Mouse (Mus musculus) neural tube, embryonic 12.5 days (tissue): ENCODE measurements around the gene Osbpl5. TPM values are rescaled to one million over a fixed set of nuclear protein-coding genes. Genes with fewer than 3 reads are reported as not detected.

Experiments used
- ATAC-seq: fragments of 200-750 bp; cut with Nextera tagmentation; 2 replicates; pipeline ENCODE4 v1.8.0; 2017; ENCODE audit warnings: low read depth, mild to moderate bottlenecking, moderate TSS enrichment, moderate library complexity; ENCODE audit not compliant: low FRiP score
- H3K27ac ChIP-seq: fragments of 300-500 bp; sonication (generic); 2 replicates; pipeline ENCODE4 v1.5.1; 2016
- H3K27me3 ChIP-seq: fragments of 300-500 bp; sonication (generic); replicated peaks from 2 replicates; pipeline ENCODE4 v1.6.1; 2016; ENCODE audit warnings: mild to moderate bottlenecking
- H3K36me3 ChIP-seq: fragments of 300-500 bp; sonication (generic); 2 replicates; pipeline ENCODE4 v1.6.1; 2016; ENCODE audit warnings: mild to moderate bottlenecking
- H3K4me1 ChIP-seq: fragments of 300-500 bp; sonication (generic); 2 replicates; pipeline ENCODE4 v1.6.1; 2016
- H3K4me2 ChIP-seq: fragments of 300-500 bp; sonication (generic); replicated peaks from 2 replicates; pipeline ENCODE4 v1.6.1; 2016; ENCODE audit warnings: mild to moderate bottlenecking
- H3K4me3 ChIP-seq: fragments of 300-500 bp; sonication (generic); 2 replicates; pipeline ENCODE4 v1.5.1; 2016
- H3K9ac ChIP-seq: fragments of 300-500 bp; sonication (generic); 2 replicates; pipeline ENCODE4 v1.6.1; 2016; ENCODE audit warnings: mild to moderate bottlenecking
- H3K9me3 ChIP-seq: fragments of 300-500 bp; sonication (generic); 2 replicates; pipeline ENCODE4 v1.6.1; 2016; ENCODE audit warnings: mild to moderate bottlenecking
- WGBS: fragments of 180-500 bp; shearing (Covaris S2); methylation state at CpG from one replicate; pipeline ENCODE4 v1.1.7; 2016; 5-methylcytosine and 5-hydroxymethylcytosine counted together
- polyA plus RNA-seq: library from polyadenylated mRNA; unstranded; fragments of >200 nt; fragmentation: Nextera tagmentation; extraction: Ambion mirVana; gene quantifications from 2 replicates; pipeline ENCODE4 v1.2.1, GENCODE M21; 2016

Gene Osbpl5
- polyA plus RNA-seq, result 24.5 and 25.1 TPM in 2 replicates

DNA sequence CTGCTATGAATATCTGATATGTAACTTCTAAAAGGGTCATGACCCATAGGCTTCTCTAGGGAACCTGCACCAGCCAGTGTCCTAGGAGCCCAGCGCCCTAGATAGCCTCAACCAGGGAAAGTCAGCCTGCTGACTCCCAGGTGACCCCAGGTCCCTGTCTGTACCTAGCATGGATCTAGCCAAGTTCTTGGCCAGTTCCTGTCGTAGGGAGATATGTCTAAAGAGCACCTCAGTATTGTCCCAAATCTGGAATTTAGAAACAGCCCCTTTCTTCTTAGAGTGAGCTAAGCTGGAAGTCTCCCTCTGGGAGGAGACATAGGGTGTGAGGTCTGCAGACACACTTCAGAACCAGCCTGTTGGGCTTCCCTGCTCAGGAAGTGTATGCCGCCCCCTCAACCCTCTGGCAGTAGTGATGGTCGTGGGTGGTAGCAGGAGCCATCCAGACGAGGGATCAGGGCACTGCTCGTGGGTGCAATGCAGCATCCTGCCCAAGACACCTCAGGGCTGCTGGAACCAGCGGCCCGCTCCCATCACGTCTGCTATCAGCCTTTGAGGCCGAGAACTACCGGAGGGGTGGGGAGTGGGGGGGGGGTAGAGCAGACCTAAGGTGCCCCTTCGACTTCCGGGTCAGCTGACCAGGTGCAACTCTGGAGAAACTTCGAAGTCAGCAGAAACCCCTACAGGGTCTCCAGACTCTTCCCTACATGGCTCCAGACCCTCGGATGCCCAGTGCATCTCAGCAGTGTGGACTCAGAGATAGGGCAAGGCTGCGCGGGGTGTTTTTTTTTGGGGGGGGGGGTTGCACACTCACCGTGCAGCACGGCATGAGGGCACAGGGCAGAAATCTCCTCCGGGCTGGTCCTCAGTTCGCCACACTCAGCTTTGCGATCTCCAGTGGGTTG, at the start of gene Osbpl5:
TSS of gene Osbpl5 (minus strand) at position 861 of the 902 bp plus-strand sequence.
- Histone ChIP-seq H3K4me3 (peak within 1 kb of the TSS; percentile 28), H3K27me3 (peaks cover 38% of the 10 kb centered on the region), H3K9ac (0 out of 2 replicates have a peak within 1 kb of the TSS, but pooled peaks have one; percentile 6), H3K27ac (no peak within 1 kb of the TSS), H3K4me1 (peaks cover 4% of the 10 kb centered on the region), H3K36me3 (no peaks in the 10 kb centered on the region), H3K9me3 (no peaks in the 10 kb centered on the region), H3K4me2 (peak within 1 kb of the TSS; percentile 76)
- no peak for ATAC-seq
- WGBS, result 30% methylated on average over 22 of the region's 22 CpGs

DNA sequence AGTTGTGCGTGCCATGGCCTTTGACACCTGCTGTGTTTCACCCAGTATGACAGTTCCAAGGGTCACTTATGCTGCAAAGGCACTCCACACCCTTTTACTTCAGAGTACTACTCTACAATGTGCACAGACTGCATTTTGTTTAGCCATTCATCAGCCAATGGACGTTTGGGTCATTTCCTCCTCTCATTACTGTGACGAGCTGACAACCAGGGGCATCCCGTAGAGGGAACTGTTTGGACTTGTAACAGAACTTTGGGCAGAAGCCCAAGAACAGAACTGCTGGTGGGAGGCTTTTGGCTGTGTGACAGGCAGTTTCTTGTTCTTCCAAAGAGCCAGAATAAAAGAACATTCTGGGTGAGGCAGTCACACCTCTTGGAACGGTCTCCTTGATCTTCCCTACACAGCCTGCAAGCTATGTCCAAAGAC, 48.4 kb upstream of the Osbpl5 start:
- Histone ChIP-seq H3K9ac (no peak overlapping the region), H3K9me3 (no peaks in the 10 kb centered on the region), H3K27ac (no peak overlapping the region), H3K4me1 (no peaks in the 10 kb centered on the region), H3K27me3 (no peaks in the 10 kb centered on the region), H3K4me2 (no peak overlapping the region), H3K36me3 (peaks cover 83% of the 10 kb centered on the region), H3K4me3 (no peak overlapping the region)
- WGBS, result 80% methylated on average over 5 of the region's 5 CpGs
- ATAC-seq, result no peak

DNA sequence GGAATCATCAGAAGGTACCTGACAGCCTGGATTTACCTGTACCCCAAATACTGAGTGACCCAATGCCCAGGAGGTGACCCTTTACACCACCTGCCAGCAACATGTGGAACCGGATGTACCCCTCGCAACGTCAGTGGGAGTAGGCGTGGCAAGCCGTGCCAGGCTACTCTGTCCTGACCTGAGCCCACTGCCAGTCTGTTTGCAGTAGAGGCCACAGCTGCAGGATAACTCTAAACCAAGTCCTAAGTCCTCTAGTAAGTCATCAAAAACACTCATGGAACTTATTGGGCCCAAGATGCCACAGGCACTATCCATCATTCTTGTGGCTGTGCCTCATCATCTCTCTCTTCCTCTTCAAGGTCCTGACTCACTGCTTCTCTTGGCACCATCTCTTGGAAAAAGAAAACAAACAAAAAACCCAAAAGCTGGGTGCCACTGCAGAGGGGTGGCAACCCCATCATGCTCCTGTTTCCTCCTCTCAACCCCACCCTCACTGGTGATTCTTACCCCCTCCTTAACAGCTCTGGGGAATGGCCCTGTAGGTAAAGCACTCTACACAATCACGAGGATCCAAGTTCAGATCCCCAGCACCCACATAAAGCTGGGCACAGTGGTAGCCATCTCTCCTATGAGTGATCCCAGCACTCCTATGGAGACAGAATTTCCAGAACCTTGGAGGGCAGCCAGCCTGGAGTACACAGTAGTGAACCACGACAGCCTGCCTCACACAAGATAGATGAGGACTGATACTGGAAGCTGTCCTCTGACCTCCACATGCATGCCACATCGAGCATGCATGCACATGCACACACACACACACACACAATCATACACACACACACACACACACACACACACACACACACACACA, 44.6 kb upstream of the Osbpl5 start:
- H3K36me3 ChIP-seq, result peaks cover 87% of the 10 kb centered on the region
- ATAC-seq, result no peak
- H3K27me3 ChIP-seq, result no peaks in the 10 kb centered on the region
- 91% methylated on average over 8 of the region's 8 CpGs for WGBS
- no peak overlapping the region for H3K9ac ChIP-seq
- no peaks in the 10 kb centered on the region for H3K4me1 ChIP-seq
- no peak overlapping the region for H3K4me3 ChIP-seq
- H3K4me2 ChIP-seq, result no peak overlapping the region
- no peaks in the 10 kb centered on the region for H3K9me3 ChIP-seq
- no peak overlapping the region for H3K27ac ChIP-seq

DNA sequence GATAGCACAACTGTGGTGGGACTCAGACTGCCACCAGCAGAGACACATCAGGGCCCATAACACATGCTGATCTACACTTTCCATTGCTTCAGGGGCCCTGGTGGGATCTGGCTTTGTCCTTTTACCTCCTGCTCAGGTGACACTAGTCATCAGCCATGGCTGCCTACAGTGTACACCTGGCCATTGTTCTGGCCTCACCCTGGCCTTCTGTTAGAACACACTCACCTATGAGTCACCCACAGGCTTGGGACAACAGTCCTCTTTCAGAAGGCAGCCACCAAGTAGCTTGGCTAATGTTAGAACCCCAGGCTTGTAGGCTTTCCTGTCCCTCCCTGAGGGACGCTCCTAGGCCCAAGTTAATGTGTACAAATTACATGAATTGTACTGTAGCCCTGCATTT, 44.0 kb upstream of the Osbpl5 start:
- no peak for ATAC-seq
- Histone ChIP-seq H3K36me3 (peaks cover 89% of the 10 kb centered on the region), H3K9ac (no peak overlapping the region), H3K27ac (no peak overlapping the region), H3K4me2 (no peak overlapping the region), H3K27me3 (no peaks in the 10 kb centered on the region), H3K4me3 (no peak overlapping the region), H3K4me1 (no peaks in the 10 kb centered on the region), H3K9me3 (no peaks in the 10 kb centered on the region)
- WGBS, result 89% methylated on average over 1 of the region's 1 CpGs

DNA sequence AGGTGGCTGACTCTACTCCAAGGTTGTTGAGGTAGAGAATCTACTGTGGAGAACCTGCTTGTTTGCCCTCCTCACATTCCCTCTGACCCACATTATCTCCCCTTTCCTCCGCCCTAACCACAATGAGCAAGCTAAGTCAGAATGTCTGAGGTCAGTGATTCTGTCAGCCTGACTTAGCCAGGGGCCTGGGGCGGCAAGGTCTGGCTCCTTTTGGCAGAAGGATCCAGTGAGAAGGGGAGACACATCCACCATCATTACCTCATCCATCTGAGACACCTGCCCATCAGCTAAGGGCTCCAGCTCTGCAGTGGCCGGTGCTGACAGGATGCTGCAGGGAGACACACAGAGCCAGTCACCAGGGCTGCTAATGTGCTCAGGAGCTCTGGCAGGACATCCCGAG, 42.0 kb upstream of the Osbpl5 start:
- H3K4me3 ChIP-seq, result no peak overlapping the region
- no peaks in the 10 kb centered on the region for H3K4me1 ChIP-seq
- no peak overlapping the region for H3K27ac ChIP-seq
- WGBS, result 88% methylated on average over 4 of the region's 4 CpGs
- H3K27me3 ChIP-seq, result no peaks in the 10 kb centered on the region
- no peak overlapping the region for H3K4me2 ChIP-seq
- H3K9ac ChIP-seq, result no peak overlapping the region
- H3K36me3 ChIP-seq, result peaks cover 77% of the 10 kb centered on the region
- no peaks in the 10 kb centered on the region for H3K9me3 ChIP-seq
- no peak for ATAC-seq

DNA sequence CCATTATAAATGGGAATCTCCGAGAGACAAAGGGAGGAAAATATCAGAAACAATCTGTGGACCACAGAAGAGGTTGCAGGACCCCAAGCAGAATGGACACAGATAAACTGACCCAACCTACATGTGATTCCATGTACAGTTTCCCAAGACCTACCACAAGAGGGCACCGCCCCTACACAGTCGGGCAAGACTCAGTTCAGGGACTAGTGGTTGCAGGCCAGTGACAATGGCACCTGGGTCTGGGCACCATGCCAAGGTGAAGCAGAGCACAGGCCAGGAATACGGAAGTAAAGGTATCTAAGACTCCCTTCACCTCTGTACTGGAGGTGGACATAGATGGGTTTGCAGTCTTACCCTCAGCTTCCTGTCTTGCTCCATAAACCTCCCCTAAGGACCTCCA, 36.3 kb upstream of the Osbpl5 start:
- Histone ChIP-seq H3K9me3 (no peaks in the 10 kb centered on the region), H3K4me3 (no peak overlapping the region), H3K27me3 (no peaks in the 10 kb centered on the region), H3K4me2 (no peak overlapping the region), H3K9ac (no peak overlapping the region), H3K36me3 (peaks cover 30% of the 10 kb centered on the region), H3K4me1 (no peaks in the 10 kb centered on the region), H3K27ac (no peak overlapping the region)
- WGBS, result 61% methylated on average over 4 of the region's 4 CpGs
- ATAC-seq, result no peak

DNA sequence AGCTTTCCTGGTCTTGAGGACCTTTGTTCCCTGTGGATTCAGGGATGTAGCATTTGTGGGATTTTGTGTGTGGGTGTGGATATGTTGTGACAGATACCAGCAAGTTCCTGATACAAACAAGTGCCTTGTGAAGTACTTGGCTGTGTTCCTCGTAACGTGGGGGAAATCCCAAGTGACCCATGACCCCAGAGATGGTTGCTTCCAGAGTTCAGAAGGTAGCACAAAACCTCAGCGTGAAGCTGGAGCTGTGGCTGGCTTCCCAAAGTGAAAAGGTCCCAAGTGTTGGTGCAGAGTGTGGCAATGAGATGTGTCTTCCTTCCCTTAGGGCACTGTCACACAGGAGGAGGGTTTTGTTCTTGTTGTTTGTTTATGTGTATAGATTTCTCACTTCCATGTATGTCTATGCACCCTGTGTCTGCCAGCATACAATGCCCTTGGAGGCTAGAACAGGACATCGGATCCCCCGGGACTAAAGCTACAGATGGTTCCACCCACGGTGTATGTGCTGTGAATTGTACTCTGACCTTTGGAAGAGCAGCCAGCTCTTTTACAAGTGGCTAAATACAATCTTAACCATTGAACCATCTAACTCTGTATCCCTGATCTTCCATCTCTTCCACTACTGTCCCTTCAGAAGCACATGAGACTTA, 35.7 kb upstream of the Osbpl5 start:
- no peak overlapping the region for H3K27ac ChIP-seq
- no peak overlapping the region for H3K4me3 ChIP-seq
- H3K36me3 ChIP-seq, result peaks cover 23% of the 10 kb centered on the region
- no peaks in the 10 kb centered on the region for H3K4me1 ChIP-seq
- H3K4me2 ChIP-seq, result no peak overlapping the region
- no peaks in the 10 kb centered on the region for H3K27me3 ChIP-seq
- no peak overlapping the region for H3K9ac ChIP-seq
- H3K9me3 ChIP-seq, result no peaks in the 10 kb centered on the region
- ATAC-seq, result no peak
- WGBS, result 87% methylated on average over 6 of the region's 6 CpGs

DNA sequence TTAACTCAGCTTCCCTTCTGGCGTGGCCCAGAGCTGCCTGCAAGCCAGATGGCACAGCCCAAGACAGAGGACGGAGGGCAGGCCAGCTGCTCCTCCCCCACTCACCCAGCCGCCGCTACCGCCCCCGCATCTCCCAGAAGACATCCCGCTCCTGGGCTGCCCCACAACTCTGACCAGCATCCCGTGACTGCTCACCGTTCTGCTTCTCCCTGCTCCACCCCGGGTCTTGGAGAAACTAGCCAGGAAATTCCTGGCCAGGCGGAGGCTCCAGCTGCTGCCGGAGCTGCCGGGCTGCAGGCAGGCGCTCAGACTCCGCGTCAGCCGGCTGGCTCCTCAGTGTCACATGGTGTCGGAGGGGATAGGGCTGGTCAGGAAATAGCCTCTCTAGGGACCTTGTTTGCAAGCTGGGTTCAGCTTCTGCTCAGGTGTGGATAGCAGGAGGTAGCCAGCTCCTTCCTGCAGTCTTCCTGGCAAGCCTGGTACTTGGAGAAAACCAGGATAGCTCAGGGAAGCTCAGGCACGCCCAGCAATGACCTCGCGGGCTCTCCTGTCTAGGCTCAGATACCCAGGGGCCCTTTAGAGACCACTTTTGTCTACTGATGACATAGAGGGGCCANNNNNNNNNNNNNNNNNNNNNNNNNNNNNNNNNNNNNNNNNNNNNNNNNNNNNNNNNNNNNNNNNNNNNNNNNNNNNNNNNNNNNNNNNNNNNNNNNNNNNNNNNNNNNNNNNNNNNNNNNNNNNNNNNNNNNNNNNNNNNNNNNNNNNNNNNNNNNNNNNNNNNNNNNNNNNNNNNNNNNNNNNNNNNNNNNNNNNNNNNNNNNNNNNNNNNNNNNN, 27.4 kb upstream of the Osbpl5 start, which contains the start of gene Mrgpre:
TSS of gene Mrgpre (minus strand) at position 505 of the 834 bp plus-strand sequence.
- Histone ChIP-seq H3K27me3 (no peaks in the 10 kb centered on the region), H3K36me3 (no peaks in the 10 kb centered on the region), H3K27ac (peak within 1 kb of the TSS; percentile 17; the same call in 1 of the 2 replicates), H3K9me3 (no peaks in the 10 kb centered on the region), H3K4me3 (peak within 1 kb of the TSS; percentile 38), H3K4me2 (peak within 1 kb of the TSS; percentile 69), H3K9ac (peak within 1 kb of the TSS; percentile 59), H3K4me1 (peaks cover 18% of the 10 kb centered on the region)
- WGBS, result 3% methylated on average over 21 of the region's 21 CpGs
- ATAC-seq, result peak; percentile 92

DNA sequence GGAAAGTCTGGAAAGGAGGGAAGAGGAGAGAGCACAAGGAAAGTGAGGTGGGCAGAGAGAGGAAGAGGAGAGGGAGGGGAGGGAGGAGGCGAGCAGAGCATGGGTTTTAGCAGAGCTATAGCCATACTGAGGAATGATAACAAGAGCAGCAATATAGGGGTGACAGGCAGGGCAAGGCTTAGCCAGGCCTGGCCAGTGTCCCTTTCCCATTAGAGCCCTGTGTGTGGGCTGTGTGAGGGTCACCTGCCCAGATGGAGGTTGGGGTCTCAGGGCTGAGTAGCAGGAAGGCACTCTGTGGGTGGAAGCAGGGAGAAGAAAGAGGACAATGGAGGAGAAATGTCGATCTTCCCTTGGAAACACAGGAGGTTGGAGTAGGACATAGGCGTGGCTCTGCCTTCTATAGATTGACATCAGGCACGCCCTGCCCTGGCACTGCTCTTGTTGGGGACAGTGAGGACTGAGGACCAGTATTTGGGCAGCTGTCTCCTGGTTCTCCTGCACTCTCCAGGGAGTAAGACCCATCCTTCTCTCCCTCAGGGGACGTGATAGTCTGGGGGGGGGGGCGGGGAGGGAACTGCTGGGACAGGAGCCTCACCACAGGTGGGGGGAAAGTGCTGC, 26.7 kb upstream of the Osbpl5 start:
- no peaks in the 10 kb centered on the region for H3K36me3 ChIP-seq
- peaks cover 18% of the 10 kb centered on the region for H3K4me1 ChIP-seq
- peak; percentile 61 for ATAC-seq
- H3K9me3 ChIP-seq, result no peaks in the 10 kb centered on the region
- H3K9ac ChIP-seq, result peak overlapping the region; percentile 59
- peak overlapping the region; percentile 69 for H3K4me2 ChIP-seq
- peak overlapping the region; percentile 17; the same call in 1 of the 2 replicates for H3K27ac ChIP-seq
- 12% methylated on average over 6 of the region's 6 CpGs for WGBS
- peak overlapping the region; percentile 38 for H3K4me3 ChIP-seq
- H3K27me3 ChIP-seq, result no peaks in the 10 kb centered on the region

DNA sequence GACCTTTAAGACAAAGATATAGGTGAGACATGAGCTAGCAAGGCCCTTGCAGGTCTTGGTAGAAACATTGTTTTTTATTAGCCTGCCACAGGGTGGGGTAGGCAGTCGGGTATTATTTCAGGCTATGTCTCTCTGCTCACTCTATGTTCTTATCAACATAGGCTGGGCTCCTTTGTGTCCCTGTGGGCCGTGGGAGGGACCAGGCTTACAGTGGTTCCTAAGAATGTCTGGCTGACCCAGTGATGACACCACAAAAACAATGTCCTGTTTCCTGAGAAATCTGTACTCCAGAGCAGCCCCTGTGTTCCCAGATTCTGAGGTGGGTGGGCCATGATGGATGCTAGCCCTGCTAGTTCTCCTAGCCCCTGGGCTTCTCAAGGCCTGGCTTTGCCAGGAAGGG, 20.6 kb upstream of the Osbpl5 start:
- Histone ChIP-seq H3K27ac (no peak overlapping the region), H3K36me3 (no peaks in the 10 kb centered on the region), H3K4me2 (no peak overlapping the region), H3K4me1 (no peaks in the 10 kb centered on the region), H3K9ac (no peak overlapping the region), H3K9me3 (no peaks in the 10 kb centered on the region), H3K27me3 (no peaks in the 10 kb centered on the region), H3K4me3 (no peak overlapping the region)
- ATAC-seq, result no peak
- 72% methylated on average over 2 of the region's 2 CpGs for WGBS

DNA sequence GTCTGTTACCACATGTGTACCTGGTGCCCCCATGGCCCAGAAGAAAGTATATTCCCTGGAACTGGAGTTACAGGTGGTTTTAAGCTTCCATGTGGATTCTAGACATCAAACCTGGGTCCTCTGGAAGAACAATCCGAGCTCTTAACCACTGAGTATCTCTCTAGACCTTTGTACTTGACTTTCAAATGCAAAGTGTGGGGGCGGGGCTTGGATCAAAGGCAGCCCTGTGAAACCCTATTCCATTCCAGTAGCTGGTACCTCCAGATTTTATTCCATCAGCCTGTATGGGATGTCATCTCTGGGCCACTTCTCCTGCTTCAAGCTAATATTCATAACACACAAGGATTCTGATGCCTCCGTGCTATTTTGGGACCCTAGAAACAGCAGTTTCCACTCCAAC, 19.4 kb upstream of the Osbpl5 start:
- Histone ChIP-seq H3K9me3 (no peaks in the 10 kb centered on the region), H3K9ac (no peak overlapping the region), H3K27ac (no peak overlapping the region), H3K27me3 (no peaks in the 10 kb centered on the region), H3K4me2 (no peak overlapping the region), H3K4me1 (no peaks in the 10 kb centered on the region), H3K36me3 (no peaks in the 10 kb centered on the region), H3K4me3 (no peak overlapping the region)
- 30% methylated on average over 3 of the region's 3 CpGs for WGBS
- no peak for ATAC-seq
